Mouse (Mus musculus): ENCODE results near the gene Nat8f2.

DNA sequence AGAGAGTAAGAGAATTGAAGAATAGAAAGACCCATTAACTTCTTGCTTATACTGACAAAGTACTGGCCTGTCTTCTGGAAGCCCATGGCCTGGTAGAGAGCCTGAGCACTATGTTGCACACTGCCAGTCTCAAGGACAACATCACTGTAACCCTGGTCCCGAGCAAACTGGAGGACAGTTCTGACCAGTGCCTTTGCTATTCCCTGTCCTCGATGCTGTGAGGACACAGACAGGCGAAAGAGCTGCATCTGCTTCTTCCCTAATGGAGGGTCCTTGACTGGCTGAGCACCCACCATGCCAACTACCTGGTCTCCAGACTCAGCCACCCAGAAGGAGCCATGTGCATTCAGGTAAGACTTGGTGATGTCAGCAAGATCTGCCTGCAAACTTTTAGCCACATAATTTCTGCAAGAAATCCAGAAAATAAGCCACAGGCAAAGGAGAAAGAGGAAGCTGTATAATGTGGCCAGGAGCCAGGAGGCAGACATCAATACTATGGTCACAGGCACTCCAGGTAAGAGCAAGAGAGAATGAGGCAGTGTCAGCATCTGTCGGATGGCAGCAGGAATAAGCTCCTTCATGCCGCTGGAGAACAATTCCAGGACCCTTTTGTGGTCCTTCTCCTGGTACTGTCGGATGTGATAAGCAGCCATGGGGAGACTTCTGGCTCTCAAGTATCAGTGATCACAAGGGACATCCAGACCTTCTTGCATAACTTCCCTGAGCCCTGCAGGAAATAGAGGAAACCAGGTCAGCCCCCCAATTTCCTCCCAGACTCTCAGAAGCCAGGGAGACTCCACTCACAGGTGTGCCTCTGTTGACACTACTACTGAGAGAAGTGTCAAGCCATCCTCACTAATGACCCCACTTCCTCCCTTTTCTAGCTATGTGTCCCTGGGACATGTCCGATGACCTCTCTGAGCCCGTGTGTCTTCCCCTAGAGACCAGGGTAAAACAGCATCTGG, 950 bp downstream of the Nat8f2 start:
- TF ChIP-seq CTCF (IDR thresholded peaks at IDR 0.05; ENCODE audit: extremely low read depth, insufficient read depth, insufficient read length, insufficient replicate concordance) (no peak), POLR2A (IDR thresholded peaks at IDR 0.05; ENCODE audit: low read depth, low read length) (no peak)

Measured in spleen, adult 2 months (tissue).